Mouse (Mus musculus) forebrain, embryonic 13.5 days (tissue): ENCODE data around the gene Acsm2. TPM values are rescaled to one million over a fixed set of nuclear protein-coding genes. Genes with fewer than 3 reads are reported as not detected.

Experiments
- ATAC-seq: fragments of 200-750 bp; cut with Nextera tagmentation; 2 replicates; pipeline ENCODE4 v1.8.0; 2017
- H3K27ac ChIP-seq: fragments of 300-500 bp; sonication (generic); 2 replicates; pipeline ENCODE4 v1.5.1; 2015; ENCODE audit warnings: inconsistent platforms, mild to moderate bottlenecking, moderate library complexity
- H3K27me3 ChIP-seq: fragments of 300-500 bp; sonication (generic); 2 replicates; pipeline ENCODE4 v1.6.1; 2015; ENCODE audit warnings: mild to moderate bottlenecking, inconsistent platforms
- H3K36me3 ChIP-seq: fragments of 300-500 bp; sonication (generic); 2 replicates; pipeline ENCODE4 v1.6.1; 2015; ENCODE audit warnings: mild to moderate bottlenecking, inconsistent platforms; ENCODE audit not compliant: poor library complexity, severe bottlenecking
- H3K4me1 ChIP-seq: fragments of 300-500 bp; sonication (generic); 2 replicates; pipeline ENCODE4 v1.6.1; 2015; ENCODE audit warnings: inconsistent platforms
- H3K4me2 ChIP-seq: fragments of 300-500 bp; sonication (generic); 2 replicates; pipeline ENCODE4 v1.6.1; 2015; ENCODE audit warnings: inconsistent platforms, mild to moderate bottlenecking, moderate library complexity
- H3K4me3 ChIP-seq: fragments of 300-500 bp; sonication (generic); 2 replicates; pipeline ENCODE4 v1.5.1; 2015; ENCODE audit warnings: mild to moderate bottlenecking, inconsistent platforms
- H3K9ac ChIP-seq: fragments of 300-500 bp; sonication (generic); 2 replicates; pipeline ENCODE4 v1.6.1; 2015; ENCODE audit warnings: mild to moderate bottlenecking, inconsistent platforms
- H3K9me3 ChIP-seq: fragments of 300-500 bp; sonication (generic); replicated peaks from 2 replicates; pipeline ENCODE4 v1.6.1; 2016; ENCODE audit warnings: inconsistent platforms
- WGBS: fragments of 180-500 bp; shearing (Covaris S2); methylation state at CpG from one replicate; pipeline ENCODE4 v1.1.7; 2015; 5-methylcytosine and 5-hydroxymethylcytosine counted together
- polyA plus RNA-seq: library from polyadenylated mRNA; unstranded; fragments of >200 nt; fragmentation: Nextera tagmentation; extraction: Ambion mirVana; gene quantifications from 2 replicates; pipeline ENCODE4 v1.2.1, GENCODE M21; 2015

Gene Acsm2
- polyA plus RNA-seq, 1 experiment from 2014 or later = not detected

DNA sequence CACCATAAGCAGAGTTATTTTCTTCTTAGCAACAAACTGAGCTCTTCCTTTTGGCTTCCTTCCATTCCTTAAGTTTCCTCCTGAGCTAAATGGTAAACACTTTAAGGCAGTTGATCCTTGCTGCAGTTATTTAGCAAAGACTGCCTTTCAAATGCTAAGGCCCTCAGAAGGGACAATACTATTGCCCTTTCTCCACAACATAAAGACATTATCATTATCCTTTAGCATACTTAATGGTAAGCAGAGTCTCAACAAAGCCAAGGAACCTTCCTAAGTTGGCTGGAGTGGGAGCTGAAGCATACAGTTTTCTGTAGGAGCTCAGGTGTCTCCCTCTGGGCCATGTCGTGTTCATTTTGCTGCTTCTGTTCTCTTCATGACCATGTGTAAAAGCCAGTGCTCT is 41.2 kb downstream of the Acsm2 start:
- ATAC-seq = no peak
- Histone ChIP-seq H3K4me2 (no peak overlapping the region), H3K27me3 (no peaks in the 10 kb centered on the region), H3K4me1 (no peaks in the 10 kb centered on the region), H3K9me3 (no peaks in the 10 kb centered on the region), H3K9ac (no peak overlapping the region), H3K4me3 (no peak overlapping the region), H3K36me3 (no peaks in the 10 kb centered on the region), H3K27ac (no peak overlapping the region)
- 30% methylated on average over 1 of the region's 1 CpGs for WGBS

- H3K4me2 ChIP-seq = no peak overlapping the region
- no peak overlapping the region for H3K9ac ChIP-seq
- H3K9me3 ChIP-seq = no peaks in the 10 kb centered on the region
- ATAC-seq = no peak
- no peaks in the 10 kb centered on the region for H3K36me3 ChIP-seq
- H3K4me1 ChIP-seq = no peaks in the 10 kb centered on the region
- 78% methylated on average over 2 of the region's 2 CpGs for WGBS
- H3K4me3 ChIP-seq = no peak overlapping the region
- H3K27me3 ChIP-seq = no peaks in the 10 kb centered on the region
- H3K27ac ChIP-seq = no peak overlapping the region
These were observed 42.4 kb downstream of the Acsm2 start for GRCm38 (mm10) chr7:119596536-119596935.

- ATAC-seq = no peak
- Histone ChIP-seq H3K27me3 (no peaks in the 10 kb centered on the region), H3K4me2 (no peak overlapping the region), H3K9ac (no peak overlapping the region), H3K9me3 (no peaks in the 10 kb centered on the region), H3K4me1 (no peaks in the 10 kb centered on the region), H3K4me3 (no peak overlapping the region), H3K27ac (no peak overlapping the region), H3K36me3 (no peaks in the 10 kb centered on the region)
- WGBS = 92% methylated on average over 2 of the region's 2 CpGs
These were observed 47.2 kb downstream of the Acsm2 start for GRCm38 (mm10) chr7:119601195-119601953.

GRCm38 (mm10) chr7:119601954-119602317 is 47.8 kb downstream of the Acsm2 start:
- no peak overlapping the region for H3K4me2 ChIP-seq
- no peaks in the 10 kb centered on the region for H3K36me3 ChIP-seq
- WGBS = 73% methylated on average over 1 of the region's 1 CpGs
- H3K4me1 ChIP-seq = no peaks in the 10 kb centered on the region
- no peak overlapping the region for H3K9ac ChIP-seq
- no peaks in the 10 kb centered on the region for H3K9me3 ChIP-seq
- no peak for ATAC-seq
- H3K27ac ChIP-seq = no peak overlapping the region
- no peak overlapping the region for H3K4me3 ChIP-seq
- no peaks in the 10 kb centered on the region for H3K27me3 ChIP-seq

DNA sequence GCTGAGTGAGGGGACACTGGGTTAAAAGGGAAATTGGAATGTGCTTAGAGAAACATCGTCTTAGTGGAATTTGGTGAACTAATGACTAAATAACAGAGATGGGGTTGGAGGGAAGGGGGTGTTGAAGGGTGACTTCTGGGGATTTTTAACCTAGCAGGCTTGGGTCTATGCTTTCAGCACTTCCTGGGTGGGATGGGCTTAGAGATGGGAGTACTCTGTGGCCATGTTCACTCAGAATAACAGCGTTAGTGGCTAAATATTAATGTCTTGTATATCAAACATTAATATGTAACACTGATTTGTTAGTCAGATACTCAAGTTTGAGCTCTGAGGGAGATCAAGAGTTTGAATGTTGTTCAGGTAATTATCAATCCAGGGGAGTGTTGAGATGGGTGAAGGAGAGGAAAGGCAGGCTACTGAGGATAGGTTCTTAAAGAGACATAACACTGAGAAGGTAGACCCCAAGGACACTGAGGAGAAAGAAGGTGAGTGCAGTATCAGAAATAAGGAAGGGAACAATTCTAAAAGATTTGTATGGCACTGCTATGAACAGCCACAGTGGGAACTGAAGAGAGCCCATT is 50.9 kb downstream of the Acsm2 start:
- 81% methylated on average over 2 of the region's 2 CpGs for WGBS
- no peaks in the 10 kb centered on the region for H3K9me3 ChIP-seq
- no peak for ATAC-seq
- no peaks in the 10 kb centered on the region for H3K36me3 ChIP-seq
- no peaks in the 10 kb centered on the region for H3K27me3 ChIP-seq
- no peak overlapping the region for H3K4me2 ChIP-seq
- no peak overlapping the region for H3K4me3 ChIP-seq
- no peak overlapping the region for H3K9ac ChIP-seq
- H3K27ac ChIP-seq = no peak overlapping the region
- no peaks in the 10 kb centered on the region for H3K4me1 ChIP-seq

DNA sequence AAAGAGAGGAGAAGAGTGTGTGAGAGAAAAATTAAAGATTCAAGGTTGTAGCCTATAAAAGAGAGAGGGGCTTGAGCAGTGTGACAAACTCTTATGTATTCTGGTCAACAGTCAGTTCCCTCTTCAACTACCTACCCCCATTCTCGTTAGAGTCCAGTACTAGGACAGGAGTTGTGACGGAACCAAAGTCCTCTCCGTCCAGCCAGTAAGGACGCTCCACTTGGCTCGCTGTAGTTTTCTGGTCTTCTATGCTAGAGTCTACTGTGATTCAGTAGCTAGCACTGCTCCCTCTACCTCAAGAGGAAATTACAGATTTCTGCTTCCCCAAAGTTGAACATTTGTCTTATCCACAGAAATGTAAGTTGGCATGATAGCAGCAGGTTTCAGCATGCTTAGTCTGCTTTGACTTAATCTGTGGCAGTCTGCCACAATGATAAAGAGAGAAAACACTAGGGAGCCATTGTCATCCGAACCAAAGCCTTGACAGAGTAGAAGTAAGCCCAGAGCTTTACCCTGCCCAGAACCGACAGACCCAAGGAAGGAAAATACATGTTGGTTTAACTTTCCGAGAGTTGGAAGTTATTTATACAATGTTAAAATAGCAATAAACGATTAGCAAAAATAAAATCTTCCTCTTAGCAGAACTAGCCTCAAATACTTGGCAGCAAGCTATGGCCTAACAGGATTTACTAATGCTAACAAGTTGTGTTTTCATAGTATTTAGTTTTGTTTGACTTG is 52.0 kb downstream of the Acsm2 start:
- Histone ChIP-seq H3K4me1 (no peaks in the 10 kb centered on the region), H3K4me2 (no peak overlapping the region), H3K27me3 (no peaks in the 10 kb centered on the region), H3K27ac (no peak overlapping the region), H3K9me3 (no peaks in the 10 kb centered on the region), H3K4me3 (no peak overlapping the region), H3K36me3 (no peaks in the 10 kb centered on the region), H3K9ac (no peak overlapping the region)
- no peak for ATAC-seq
- 78% methylated on average over 9 of the region's 9 CpGs for WGBS

DNA sequence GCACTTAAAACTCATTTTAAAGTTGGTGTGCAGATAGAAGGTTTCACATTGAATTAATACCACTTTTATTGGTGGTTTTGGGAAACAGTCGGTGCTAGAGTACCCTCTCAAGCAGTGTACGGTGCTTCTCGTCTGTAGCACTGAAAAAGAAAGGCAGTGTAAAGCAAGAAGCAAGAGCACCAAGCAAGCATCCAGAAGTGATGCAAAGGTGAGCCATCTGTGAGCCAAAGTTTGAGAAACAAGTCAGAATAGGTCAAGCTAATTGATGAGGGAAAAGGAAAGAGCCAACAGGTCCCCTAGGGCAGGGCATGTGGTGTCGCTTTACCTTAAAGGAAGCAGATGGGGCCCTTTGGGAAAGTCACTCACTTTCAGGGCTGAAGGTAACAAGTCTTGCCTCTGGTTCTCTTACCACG is 52.5 kb downstream of the Acsm2 start, which contains the start of gene Acsm1:
Acsm1 (plus strand) TSS at position 363 of the 413 bp plus-strand sequence.
- no peaks in the 10 kb centered on the region for H3K27me3 ChIP-seq
- no peak within 1 kb of the TSS for H3K9ac ChIP-seq
- no peaks in the 10 kb centered on the region for H3K36me3 ChIP-seq
- H3K9me3 ChIP-seq = no peaks in the 10 kb centered on the region
- no peaks in the 10 kb centered on the region for H3K4me1 ChIP-seq
- no peak for ATAC-seq
- no peak within 1 kb of the TSS for H3K4me2 ChIP-seq
- no peak within 1 kb of the TSS for H3K27ac ChIP-seq
- 85% methylated on average over 5 of the region's 5 CpGs for WGBS
- no peak within 1 kb of the TSS for H3K4me3 ChIP-seq

DNA sequence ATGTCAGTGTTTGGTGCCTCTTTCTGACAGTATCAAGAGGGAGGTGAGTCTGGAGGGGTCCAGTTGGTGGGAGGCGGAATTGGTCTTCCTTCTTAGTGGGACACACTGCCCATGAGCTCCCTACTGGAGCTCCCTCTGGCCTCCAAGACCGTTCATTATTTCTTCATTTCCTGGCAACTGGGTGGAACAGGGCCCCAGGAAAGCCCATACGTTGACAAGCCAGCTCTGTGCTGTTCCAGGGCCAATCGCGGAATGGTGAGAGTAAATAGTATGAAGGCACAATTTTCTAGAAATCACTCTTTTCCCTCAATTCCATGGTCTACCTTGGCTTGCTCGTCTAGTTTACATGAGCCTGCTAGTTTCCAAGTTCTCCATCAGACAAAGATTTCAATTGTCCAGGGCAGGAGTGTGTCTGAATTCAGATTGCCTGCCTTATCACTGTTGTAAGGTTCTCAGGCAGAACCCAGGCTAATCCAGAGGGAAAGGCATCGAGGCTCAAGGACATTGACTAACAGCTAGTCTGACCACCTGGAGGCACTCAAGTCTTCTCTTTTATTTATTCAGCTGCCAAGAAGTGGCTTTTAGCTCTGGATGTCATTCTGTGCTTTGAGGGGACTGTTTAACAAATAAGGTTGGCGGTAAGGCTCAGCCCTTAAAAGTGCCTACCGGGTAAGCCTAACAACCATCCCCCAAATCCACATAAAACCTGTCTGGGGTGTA is 53.8 kb downstream of the Acsm2 start:
- H3K4me3 ChIP-seq = no peak overlapping the region
- ATAC-seq = no peak
- H3K36me3 ChIP-seq = no peaks in the 10 kb centered on the region
- H3K9ac ChIP-seq = no peak overlapping the region
- no peak overlapping the region for H3K27ac ChIP-seq
- no peaks in the 10 kb centered on the region for H3K4me1 ChIP-seq
- H3K9me3 ChIP-seq = no peaks in the 10 kb centered on the region
- H3K27me3 ChIP-seq = no peaks in the 10 kb centered on the region
- H3K4me2 ChIP-seq = no peak overlapping the region
- WGBS = 84% methylated on average over 9 of the region's 9 CpGs

- H3K4me1 ChIP-seq = no peaks in the 10 kb centered on the region
- H3K36me3 ChIP-seq = no peaks in the 10 kb centered on the region
- H3K27ac ChIP-seq = no peak overlapping the region
- H3K4me2 ChIP-seq = no peak overlapping the region
- H3K4me3 ChIP-seq = no peak overlapping the region
- H3K27me3 ChIP-seq = no peaks in the 10 kb centered on the region
- no peak overlapping the region for H3K9ac ChIP-seq
- no peaks in the 10 kb centered on the region for H3K9me3 ChIP-seq
- 71% methylated on average over 1 of the region's 1 CpGs for WGBS
- no peak for ATAC-seq
These were observed 62.4 kb downstream of the Acsm2 start for GRCm38 (mm10) chr7:119616531-119616930.

- Histone ChIP-seq H3K4me2 (no peak overlapping the region), H3K27ac (no peak overlapping the region), H3K36me3 (no peaks in the 10 kb centered on the region), H3K4me3 (no peak overlapping the region), H3K4me1 (no peaks in the 10 kb centered on the region), H3K9me3 (no peaks in the 10 kb centered on the region), H3K27me3 (no peaks in the 10 kb centered on the region), H3K9ac (no peak overlapping the region)
- ATAC-seq = no peak
- WGBS = 83% methylated on average over 6 of the region's 6 CpGs
These were observed 63.5 kb downstream of the Acsm2 start for GRCm38 (mm10) chr7:119617593-119617992.

- H3K27ac ChIP-seq = no peak overlapping the region
- H3K4me3 ChIP-seq = no peak overlapping the region
- no peaks in the 10 kb centered on the region for H3K27me3 ChIP-seq
- no peaks in the 10 kb centered on the region for H3K36me3 ChIP-seq
- no peak overlapping the region for H3K4me2 ChIP-seq
- no peak overlapping the region for H3K9ac ChIP-seq
- 69% methylated on average over 4 of the region's 4 CpGs for WGBS
- no peaks in the 10 kb centered on the region for H3K4me1 ChIP-seq
- H3K9me3 ChIP-seq = no peaks in the 10 kb centered on the region
- ATAC-seq = no peak
These were observed 64.2 kb downstream of the Acsm2 start for GRCm38 (mm10) chr7:119618209-119618935.
